Mouse (Mus musculus): ENCODE data around the gene Dcpp1. TPM values are rescaled to one million over a fixed set of nuclear protein-coding genes. Genes with fewer than 3 reads are reported as not detected.
"Not testable (repeated sequence)": the region's sequence is repeated elsewhere in the genome, so short reads cannot be mapped to it uniquely, and the experiment has no call there.

Dcpp1 gene
- polyA plus RNA-seq, 2 experiments: not detected

DNA sequence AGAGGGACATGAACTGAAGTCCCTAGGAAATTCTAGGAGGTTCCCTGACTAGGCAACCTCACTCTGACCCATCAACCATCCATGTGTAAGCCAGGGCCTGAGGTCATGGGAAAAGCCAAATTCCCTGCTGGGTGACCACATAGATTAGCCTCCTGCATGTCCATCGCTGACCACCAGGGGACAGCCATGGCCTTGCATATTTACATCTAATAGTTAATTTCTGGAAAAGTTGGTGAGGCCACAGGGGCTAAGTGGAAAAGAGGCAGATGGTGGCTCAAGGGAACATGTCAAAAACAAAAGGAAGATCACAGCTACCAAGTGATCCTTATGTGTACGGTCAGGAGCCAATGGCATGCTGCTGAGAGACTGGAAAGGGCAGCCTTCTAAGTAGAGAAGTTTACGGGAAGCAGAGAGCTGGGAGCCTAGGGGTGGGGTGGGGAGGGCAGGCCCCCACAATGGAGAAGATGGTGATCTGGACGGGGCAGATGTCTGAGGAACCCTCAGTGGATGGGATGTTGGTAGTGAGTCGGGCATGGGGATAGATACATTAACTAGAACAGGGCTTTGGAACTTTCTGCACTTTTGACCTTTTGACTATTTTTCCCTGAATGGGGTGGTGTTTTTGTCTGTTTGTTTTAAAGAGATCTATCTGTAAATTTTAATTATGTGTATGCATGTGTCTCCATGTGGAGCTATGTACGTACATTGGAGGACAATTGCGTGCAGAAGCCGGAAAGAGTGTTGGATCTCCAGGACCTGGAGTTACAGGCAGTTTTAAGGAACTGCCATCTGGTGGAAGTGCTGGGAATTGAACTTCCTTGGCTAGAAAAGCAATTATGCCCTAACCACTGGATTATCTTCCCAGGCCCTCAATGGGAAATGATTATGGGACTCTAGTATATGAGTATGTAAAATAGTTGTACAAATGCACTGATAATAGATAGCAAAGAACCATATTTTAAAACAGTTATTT, 6.5 kb upstream of the Dcpp1 start:
- no peaks in the 10 kb centered on the region for H3K27me3 ChIP-seq (ENCODE audit: control insufficient read depth, insufficient read depth, low read length)
- 47% methylated on average over 8 of the region's 8 CpGs for WGBS
- H3K4me2 ChIP-seq (replicated peaks; ENCODE audit: low read depth, low read length, severe bottlenecking): no peak overlapping the region
- H3K4me3 ChIP-seq (replicated peaks; ENCODE audit: low read length): no peak overlapping the region
- H3K9ac ChIP-seq (ENCODE audit: low read depth, low read length, severe bottlenecking): no peak overlapping the region
- no peak for TF ChIP-seq POLR2A (IDR thresholded peaks at IDR 0.05; ENCODE audit: borderline replicate concordance, extremely low read depth, insufficient read depth, insufficient read length)
- peak; percentile 63 for DNase-seq (ENCODE audit: low spot score)
- no peaks in the 10 kb centered on the region for H3K9me3 ChIP-seq (ENCODE audit: control insufficient read depth, low read length)
- no peak overlapping the region for H3K27ac ChIP-seq (replicated peaks; ENCODE audit: low read depth, low read length)
- H3K4me1 ChIP-seq (ENCODE audit: control insufficient read depth, insufficient read depth, low read length): no peaks in the 10 kb centered on the region
- peak; percentile 47 for ATAC-seq (ENCODE audit: low FRiP score, low read depth)
- no peaks in the 10 kb centered on the region for H3K36me3 ChIP-seq (ENCODE audit: control insufficient read depth, insufficient read depth, low read length)

DNA sequence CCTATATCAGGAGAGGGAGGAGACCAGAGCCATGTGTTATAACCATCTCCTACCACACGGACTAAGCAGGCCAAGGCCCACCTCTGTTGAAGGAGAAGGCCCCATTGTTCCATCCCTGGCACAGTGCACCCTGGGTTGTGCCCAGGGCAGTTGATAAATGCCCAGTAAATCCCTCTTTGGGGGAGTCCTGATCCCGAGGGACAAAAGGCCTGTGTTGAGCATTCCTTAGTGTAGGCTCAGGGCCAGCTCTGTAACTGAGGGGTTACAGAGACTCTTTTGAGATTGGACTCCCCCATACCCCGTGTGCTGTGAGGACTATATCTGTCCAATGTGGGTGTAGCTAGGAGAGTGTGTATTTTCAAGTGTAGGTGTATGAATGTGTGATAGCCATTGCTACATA, 3.9 kb upstream of the Dcpp1 start:
- no peak overlapping the region for H3K4me3 ChIP-seq (replicated peaks; ENCODE audit: low read length)
- H3K9me3 ChIP-seq (ENCODE audit: control insufficient read depth, low read length): no peaks in the 10 kb centered on the region
- TF ChIP-seq POLR2A (IDR thresholded peaks at IDR 0.05; ENCODE audit: borderline replicate concordance, extremely low read depth, insufficient read depth, insufficient read length): no peak
- 45% methylated on average over 3 of the region's 3 CpGs for WGBS
- H3K27ac ChIP-seq (replicated peaks; ENCODE audit: low read depth, low read length): no peak overlapping the region
- no peak for DNase-seq (ENCODE audit: low spot score)
- no peaks in the 10 kb centered on the region for H3K27me3 ChIP-seq (ENCODE audit: control insufficient read depth, insufficient read depth, low read length)
- no peaks in the 10 kb centered on the region for H3K4me1 ChIP-seq (ENCODE audit: control insufficient read depth, insufficient read depth, low read length)
- H3K36me3 ChIP-seq (ENCODE audit: control insufficient read depth, insufficient read depth, low read length): no peaks in the 10 kb centered on the region
- no peak overlapping the region for H3K4me2 ChIP-seq (replicated peaks; ENCODE audit: low read depth, low read length, severe bottlenecking)
- H3K9ac ChIP-seq (ENCODE audit: low read depth, low read length, severe bottlenecking): no peak overlapping the region
- ATAC-seq (ENCODE audit: low FRiP score, low read depth): no peak

GRCm38 (mm10) chr17:23877166-23877565, 3.5 kb upstream of the Dcpp1 start:
- DNase-seq (ENCODE audit: low spot score) (no peak), ATAC-seq (ENCODE audit: low FRiP score, low read depth) (no peak)
- no peak overlapping the region for H3K27ac ChIP-seq (replicated peaks; ENCODE audit: low read depth, low read length)
- H3K9ac ChIP-seq (ENCODE audit: low read depth, low read length, severe bottlenecking): no peak overlapping the region
- H3K4me3 ChIP-seq (replicated peaks; ENCODE audit: low read length): no peak overlapping the region
- H3K4me1 ChIP-seq (ENCODE audit: control insufficient read depth, insufficient read depth, low read length): no peaks in the 10 kb centered on the region
- H3K36me3 ChIP-seq (ENCODE audit: control insufficient read depth, insufficient read depth, low read length): no peaks in the 10 kb centered on the region
- H3K4me2 ChIP-seq (replicated peaks; ENCODE audit: low read depth, low read length, severe bottlenecking): no peak overlapping the region
- no peaks in the 10 kb centered on the region for H3K27me3 ChIP-seq (ENCODE audit: control insufficient read depth, insufficient read depth, low read length)
- 77% methylated on average over 2 of the region's 2 CpGs for WGBS
- H3K9me3 ChIP-seq (ENCODE audit: control insufficient read depth, low read length): no peaks in the 10 kb centered on the region
- no peak for TF ChIP-seq POLR2A (IDR thresholded peaks at IDR 0.05; ENCODE audit: borderline replicate concordance, extremely low read depth, insufficient read depth, insufficient read length)

GRCm38 (mm10) chr17:23917158-23917557, 36.5 kb downstream of the Dcpp1 start, which contains the start of gene Dcpp3:
Gene Dcpp3 (plus strand): TSS chr17:23917458.
- not testable (repeated sequence) for H3K36me3 ChIP-seq (ENCODE audit: control insufficient read depth, insufficient read depth, low read length); DNase-seq (ENCODE audit: low spot score); H3K4me2 ChIP-seq (replicated peaks; ENCODE audit: low read depth, low read length, severe bottlenecking); H3K4me1 ChIP-seq (ENCODE audit: control insufficient read depth, insufficient read depth, low read length); H3K9ac ChIP-seq (ENCODE audit: low read depth, low read length, severe bottlenecking); H3K9me3 ChIP-seq (ENCODE audit: control insufficient read depth, low read length); H3K27ac ChIP-seq (replicated peaks; ENCODE audit: low read depth, low read length); ATAC-seq (ENCODE audit: low FRiP score, low read depth); H3K4me3 ChIP-seq (replicated peaks; ENCODE audit: low read length); H3K27me3 ChIP-seq (ENCODE audit: control insufficient read depth, insufficient read depth, low read length)
- 70% methylated on average over 3 of the region's 4 CpGs for WGBS

DNA sequence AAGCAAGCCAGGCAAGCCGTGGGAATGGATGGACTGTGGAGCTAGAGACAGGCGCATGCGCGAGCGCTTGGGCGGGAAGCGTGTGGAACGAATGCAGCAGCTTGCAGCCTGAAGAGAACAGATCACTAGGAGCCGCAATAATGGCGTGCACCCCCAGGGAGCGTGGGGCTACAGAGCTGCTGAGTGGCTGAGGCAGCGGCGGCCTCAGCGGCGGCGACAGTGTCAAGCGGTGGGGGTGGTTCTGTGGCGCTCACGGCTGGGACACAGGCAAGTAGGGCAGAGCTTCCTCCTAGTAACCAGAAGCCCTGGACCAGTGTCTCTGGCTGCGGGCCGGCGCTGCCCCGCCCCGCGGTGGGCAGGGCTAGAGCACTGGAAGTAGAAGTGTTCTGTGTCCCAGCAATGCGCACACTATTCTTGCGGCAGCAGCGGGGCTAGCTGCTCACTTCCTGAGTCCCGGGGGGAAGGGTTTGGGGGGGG, 43.9 kb downstream of the Dcpp1 start:
- ATAC-seq (ENCODE audit: low FRiP score, low read depth) (peak; percentile 96), DNase-seq (ENCODE audit: low spot score) (peak; percentile 92)
- peak overlapping the region; percentile 83 for H3K27ac ChIP-seq (replicated peaks; ENCODE audit: low read depth, low read length)
- H3K9me3 ChIP-seq (ENCODE audit: control insufficient read depth, low read length): no peaks in the 10 kb centered on the region
- no peaks in the 10 kb centered on the region for H3K36me3 ChIP-seq (ENCODE audit: control insufficient read depth, insufficient read depth, low read length)
- WGBS: under 1% methylated on average over 29 of the region's 29 CpGs
- peak; percentile 77; the same call in 1 of the 2 replicates for TF ChIP-seq POLR2A (IDR thresholded peaks at IDR 0.05; ENCODE audit: borderline replicate concordance, extremely low read depth, insufficient read depth, insufficient read length)
- peak overlapping the region; percentile 70 for H3K4me2 ChIP-seq (replicated peaks; ENCODE audit: low read depth, low read length, severe bottlenecking)
- H3K27me3 ChIP-seq (ENCODE audit: control insufficient read depth, insufficient read depth, low read length): no peaks in the 10 kb centered on the region
- H3K4me1 ChIP-seq (ENCODE audit: control insufficient read depth, insufficient read depth, low read length): peaks cover 8% of the 10 kb centered on the region
- peak overlapping the region; percentile 51 for H3K4me3 ChIP-seq (replicated peaks; ENCODE audit: low read length)
- H3K9ac ChIP-seq (ENCODE audit: low read depth, low read length, severe bottlenecking): peak overlapping the region; percentile 57

Data from limb, embryonic 14.5 days (tissue).